Mouse (Mus musculus) heart, embryonic 10.5 days (tissue): ENCODE results near the gene Pax7. TPM values are rescaled to one million over a fixed set of nuclear protein-coding genes. Genes with fewer than 3 reads are reported as not detected.

Experiments used
- DNase-seq: peaks from one replicate; pipeline ENCODE4 v3.0.0-alpha.2; 2017; ENCODE audit warnings: low spot score
- H3K27ac ChIP-seq: fragments of 300-500 bp; sonication (generic); 2 replicates; pipeline ENCODE4 v1.5.1; 2016; ENCODE audit warnings: mild to moderate bottlenecking
- H3K27me3 ChIP-seq: fragments of 300-500 bp; sonication (generic); 2 replicates; pipeline ENCODE4 v1.6.1; 2016; ENCODE audit warnings: mild to moderate bottlenecking; ENCODE audit not compliant: poor library complexity, insufficient read depth, severe bottlenecking
- H3K36me3 ChIP-seq: fragments of 300-500 bp; sonication (generic); 2 replicates; pipeline ENCODE4 v1.6.1; 2016; ENCODE audit warnings: mild to moderate bottlenecking, moderate library complexity
- H3K4me1 ChIP-seq: fragments of 300-500 bp; sonication (generic); 2 replicates; pipeline ENCODE4 v1.6.1; 2016; ENCODE audit warnings: mild to moderate bottlenecking
- H3K4me3 ChIP-seq: fragments of 300-500 bp; sonication (generic); 2 replicates; pipeline ENCODE4 v1.5.1; 2016; ENCODE audit warnings: mild to moderate bottlenecking, moderate library complexity
- H3K9me3 ChIP-seq: fragments of 300-500 bp; sonication (generic); 2 replicates; pipeline ENCODE4 v1.6.1; 2016; ENCODE audit warnings: mild to moderate bottlenecking, moderate library complexity
- WGBS: fragments of 180-500 bp; shearing (Covaris S2); methylation state at CpG from one replicate; pipeline ENCODE4 v1.1.7; 2016; 5-methylcytosine and 5-hydroxymethylcytosine counted together
- polyA plus RNA-seq: library from polyadenylated mRNA; unstranded; fragments of >200 nt; fragmentation: Nextera tagmentation; extraction: Ambion mirVana; gene quantifications from 2 replicates; pipeline ENCODE4 v1.2.1, GENCODE M21; 2016

Pax7 gene
- polyA plus RNA-seq, 1 experiment from 2014 or later, result 0.03 TPM

DNA sequence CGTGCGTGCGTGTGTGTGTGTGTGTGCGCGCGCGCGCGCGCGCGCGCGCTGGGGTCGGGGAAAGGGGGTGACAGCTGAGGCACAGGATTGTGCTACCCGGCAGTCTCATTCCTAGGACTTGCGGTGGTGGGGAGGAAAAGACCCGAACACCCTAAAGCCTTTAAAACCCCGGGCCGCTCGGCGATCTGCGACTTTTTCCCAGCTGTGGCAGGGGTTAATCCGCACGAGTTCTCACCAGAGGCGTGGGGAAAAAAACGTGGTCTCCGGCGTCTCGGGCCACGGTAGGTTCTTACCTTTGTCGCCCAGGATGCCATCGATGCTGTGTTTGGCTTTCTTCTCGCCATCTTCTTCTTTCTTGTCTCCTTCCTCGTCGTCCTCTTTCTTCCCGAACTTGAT, 5.0 kb downstream of the Pax7 start:
- Histone ChIP-seq H3K4me1 (peaks cover 21% of the 10 kb centered on the region), H3K4me3 (no peak overlapping the region), H3K27me3 (peaks cover 100% of the 10 kb centered on the region), H3K36me3 (no peaks in the 10 kb centered on the region), H3K9me3 (no peaks in the 10 kb centered on the region), H3K27ac (no peak overlapping the region)
- DNase-seq, result no peak
- under 1% methylated on average over 37 of the region's 37 CpGs for WGBS

- no peak overlapping the region for H3K27ac ChIP-seq
- H3K36me3 ChIP-seq, result no peaks in the 10 kb centered on the region
- no peaks in the 10 kb centered on the region for H3K9me3 ChIP-seq
- H3K4me3 ChIP-seq, result no peak overlapping the region
- H3K27me3 ChIP-seq, result peaks cover 100% of the 10 kb centered on the region
- WGBS, result under 1% methylated on average over 30 of the region's 30 CpGs
- peaks cover 16% of the 10 kb centered on the region for H3K4me1 ChIP-seq
- DNase-seq, result no peak
These were observed 5.6 kb downstream of the Pax7 start for GRCm38 (mm10) chr4:139827501-139828282.

DNA sequence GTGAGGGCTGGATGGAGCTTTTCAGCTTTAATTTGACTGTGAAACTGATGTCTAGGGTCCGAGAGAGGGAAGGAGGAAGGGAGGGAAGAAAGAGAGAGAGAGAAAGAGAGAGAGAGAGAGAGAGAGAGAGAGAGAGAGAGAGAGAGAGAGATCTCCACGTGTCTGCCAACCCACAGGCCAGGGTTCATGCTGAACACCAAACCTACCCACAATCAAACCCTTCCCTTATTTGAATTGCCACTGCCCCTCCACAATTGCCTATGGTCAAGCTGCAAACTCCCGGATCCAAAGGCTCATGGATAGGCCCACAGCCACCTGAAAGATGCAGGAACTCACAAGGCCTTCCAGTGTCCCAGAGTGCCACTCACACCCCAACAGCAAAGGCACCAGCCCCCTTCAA, 7.1 kb downstream of the Pax7 start:
- Histone ChIP-seq H3K4me1 (peaks cover 24% of the 10 kb centered on the region), H3K36me3 (no peaks in the 10 kb centered on the region), H3K9me3 (no peaks in the 10 kb centered on the region), H3K27me3 (peaks cover 100% of the 10 kb centered on the region), H3K4me3 (no peak overlapping the region), H3K27ac (no peak overlapping the region)
- 0% methylated on average over 3 of the region's 3 CpGs for WGBS
- no peak for DNase-seq

DNA sequence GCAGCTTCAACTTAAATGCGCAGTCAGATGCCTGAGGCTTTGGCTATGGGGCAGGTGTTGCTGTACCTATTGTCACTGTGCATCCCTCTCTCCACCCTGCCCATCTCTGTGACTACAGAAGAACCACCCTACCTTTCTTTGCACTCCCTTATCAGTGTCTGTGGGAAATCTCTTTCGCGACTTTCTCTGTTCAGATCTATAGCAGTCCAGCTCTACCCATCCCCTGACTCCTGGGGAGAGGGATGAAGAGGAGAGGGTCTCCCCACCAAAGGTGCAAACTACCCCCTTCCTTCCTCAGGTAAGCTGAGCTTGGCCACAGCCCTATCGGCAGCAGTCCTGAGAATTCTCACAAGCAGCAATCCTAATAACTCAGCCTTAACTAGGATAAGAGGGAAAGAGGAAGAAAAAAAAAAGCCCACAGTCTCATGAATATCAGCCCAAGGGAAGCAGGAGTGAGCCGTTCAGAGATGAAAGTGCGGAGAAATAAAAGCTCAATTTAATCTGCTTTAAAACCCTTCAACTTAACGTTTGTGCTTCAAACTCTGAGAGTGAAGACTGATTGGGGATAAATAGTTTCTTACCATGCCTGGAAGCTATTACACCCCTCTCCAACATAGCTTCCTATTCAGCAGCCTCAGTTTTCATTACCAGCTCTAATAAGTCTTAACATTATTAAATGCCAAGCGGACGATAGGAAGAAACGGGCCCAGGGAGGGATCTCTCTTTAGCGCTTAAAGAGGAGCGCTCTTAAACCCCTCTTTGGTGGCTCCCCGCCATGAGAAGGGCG, 7.8 kb downstream of the Pax7 start:
- Histone ChIP-seq H3K36me3 (no peaks in the 10 kb centered on the region), H3K27ac (no peak overlapping the region), H3K4me1 (peaks cover 24% of the 10 kb centered on the region), H3K27me3 (peaks cover 100% of the 10 kb centered on the region), H3K4me3 (no peak overlapping the region), H3K9me3 (no peaks in the 10 kb centered on the region)
- 1% methylated on average over 14 of the region's 14 CpGs for WGBS
- DNase-seq, result no peak

- H3K4me1 ChIP-seq, result peaks cover 25% of the 10 kb centered on the region
These were observed 8.6 kb downstream of the Pax7 start for GRCm38 (mm10) chr4:139824572-139825325.

DNA sequence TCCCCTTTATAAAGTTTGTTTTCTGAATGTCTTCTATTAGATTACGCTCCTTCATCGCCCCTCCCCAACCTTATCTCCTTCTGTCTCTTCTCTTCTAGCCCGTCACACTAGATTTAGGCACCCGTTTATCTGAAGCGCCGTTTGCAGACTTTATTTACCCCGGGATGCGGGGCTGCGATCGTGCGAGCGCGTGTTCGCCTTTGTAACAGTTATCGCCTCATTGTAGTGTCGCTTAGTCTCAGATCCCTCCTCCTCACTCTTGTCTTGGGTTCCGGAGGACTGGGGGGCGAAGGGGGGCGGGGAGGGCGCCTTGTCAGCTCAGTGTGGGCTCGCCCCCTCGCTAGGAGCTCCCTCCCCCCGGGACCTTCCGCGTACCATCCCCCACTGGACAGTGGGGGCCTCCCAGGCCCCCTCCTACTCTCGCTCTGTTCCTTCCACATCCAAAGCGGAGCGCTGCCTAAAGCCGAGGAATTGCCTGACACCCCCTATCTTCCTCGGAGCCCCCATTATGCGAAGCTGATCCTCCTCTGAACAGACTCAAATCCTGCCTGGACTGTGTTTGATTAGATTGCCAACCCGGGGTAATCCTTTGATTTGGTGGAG, 9.4 kb downstream of the Pax7 start:
- Histone ChIP-seq H3K27ac (no peak overlapping the region), H3K36me3 (no peaks in the 10 kb centered on the region), H3K4me3 (peak overlapping the region; percentile 15; the same call in 1 of the 2 replicates), H3K27me3 (peaks cover 100% of the 10 kb centered on the region), H3K9me3 (no peaks in the 10 kb centered on the region), H3K4me1 (peaks cover 28% of the 10 kb centered on the region)
- DNase-seq, result no peak
- WGBS, result 2% methylated on average over 31 of the region's 32 CpGs

More at GRCm38 (mm10) chr4:139824572-139825325, 8.6 kb downstream of the Pax7 start:
- under 1% methylated on average over 22 of the region's 22 CpGs for WGBS
- Histone ChIP-seq H3K36me3 (no peaks in the 10 kb centered on the region), H3K9me3 (no peaks in the 10 kb centered on the region), H3K27me3 (peaks cover 100% of the 10 kb centered on the region), H3K27ac (no peak overlapping the region), H3K4me3 (no peak overlapping the region)
- no peak for DNase-seq

GRCm38 (mm10) chr4:139823138-139823869, 10.0 kb downstream of the Pax7 start:
- Histone ChIP-seq H3K4me3 (peak overlapping the region; percentile 15; the same call in 1 of the 2 replicates), H3K4me1 (peaks cover 29% of the 10 kb centered on the region), H3K9me3 (no peaks in the 10 kb centered on the region), H3K36me3 (no peaks in the 10 kb centered on the region), H3K27ac (no peak overlapping the region), H3K27me3 (peaks cover 100% of the 10 kb centered on the region)
- no peak for DNase-seq
- under 1% methylated on average over 44 of the region's 44 CpGs for WGBS

GRCm38 (mm10) chr4:139822214-139823137, 10.9 kb downstream of the Pax7 start:
- Histone ChIP-seq H3K9me3 (no peaks in the 10 kb centered on the region), H3K36me3 (no peaks in the 10 kb centered on the region), H3K4me3 (no peak overlapping the region), H3K27me3 (peaks cover 100% of the 10 kb centered on the region), H3K4me1 (peaks cover 34% of the 10 kb centered on the region), H3K27ac (no peak overlapping the region)
- WGBS, result 1% methylated on average over 28 of the region's 28 CpGs
- no peak for DNase-seq

DNA sequence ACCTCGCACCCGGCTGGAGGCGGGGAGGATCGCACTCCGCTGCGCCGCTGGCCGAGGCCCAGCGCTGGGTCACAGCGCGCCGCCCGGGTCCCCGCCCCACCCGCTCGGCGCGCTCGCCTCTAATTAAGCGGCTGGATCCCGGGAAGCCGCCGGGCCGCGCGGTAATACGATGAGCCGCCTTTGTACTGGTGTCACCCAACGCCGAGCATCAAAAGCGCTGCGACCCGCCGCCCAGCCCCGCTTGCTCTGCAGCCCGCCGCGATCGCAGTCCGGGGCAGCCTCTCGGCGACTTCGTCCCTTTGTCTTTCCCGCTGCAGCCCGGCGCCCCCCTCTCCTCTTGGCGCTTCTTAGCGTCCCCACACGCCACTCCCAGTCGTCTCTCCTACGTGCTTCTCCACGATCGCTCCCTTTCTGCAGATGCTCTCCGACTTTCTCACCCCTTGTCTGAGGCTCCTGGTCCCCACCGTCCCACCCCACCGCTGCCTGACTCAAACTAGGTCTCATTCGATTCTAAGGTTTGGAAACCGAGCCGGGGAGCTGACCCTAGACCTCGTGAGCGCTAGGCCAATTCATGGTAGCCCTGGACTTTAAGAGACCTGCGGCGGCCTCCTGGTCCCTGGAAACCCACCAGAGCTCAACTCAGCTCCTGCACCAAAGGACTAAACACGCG, 11.7 kb downstream of the Pax7 start:
- DNase-seq, result no peak
- WGBS, result under 1% methylated on average over 65 of the region's 65 CpGs
- Histone ChIP-seq H3K27me3 (peaks cover 100% of the 10 kb centered on the region), H3K27ac (no peak overlapping the region; the same call in 1 of the 2 replicates), H3K4me3 (peak overlapping the region; percentile 46), H3K4me1 (peaks cover 36% of the 10 kb centered on the region), H3K9me3 (no peaks in the 10 kb centered on the region), H3K36me3 (no peaks in the 10 kb centered on the region)

GRCm38 (mm10) chr4:139821071-139821470, 12.3 kb downstream of the Pax7 start:
- H3K9me3 ChIP-seq, result no peaks in the 10 kb centered on the region
- peaks cover 100% of the 10 kb centered on the region for H3K27me3 ChIP-seq
- no peaks in the 10 kb centered on the region for H3K36me3 ChIP-seq
- H3K4me3 ChIP-seq, result peak overlapping the region; percentile 46
- peaks cover 37% of the 10 kb centered on the region for H3K4me1 ChIP-seq
- DNase-seq, result no peak
- no peak overlapping the region for H3K27ac ChIP-seq
- under 1% methylated on average over 22 of the region's 22 CpGs for WGBS
